Mouse (Mus musculus) bone marrow macrophage, adult 2 months (primary cell): ENCODE data around the gene Inppl1.

Experiments
- CTCF ChIP-seq: IDR thresholded peaks from 2 replicates; pipeline ENCODE4 v1.5.1; 2012; ENCODE audit warnings: low read depth, mild to moderate bottlenecking, low read length, moderate library complexity
- POLR2A ChIP-seq: IDR thresholded peaks from 2 replicates; pipeline ENCODE4 v1.6.1; 2012; ENCODE audit warnings: mild to moderate bottlenecking, low read depth, low read length, borderline replicate concordance

DNA sequence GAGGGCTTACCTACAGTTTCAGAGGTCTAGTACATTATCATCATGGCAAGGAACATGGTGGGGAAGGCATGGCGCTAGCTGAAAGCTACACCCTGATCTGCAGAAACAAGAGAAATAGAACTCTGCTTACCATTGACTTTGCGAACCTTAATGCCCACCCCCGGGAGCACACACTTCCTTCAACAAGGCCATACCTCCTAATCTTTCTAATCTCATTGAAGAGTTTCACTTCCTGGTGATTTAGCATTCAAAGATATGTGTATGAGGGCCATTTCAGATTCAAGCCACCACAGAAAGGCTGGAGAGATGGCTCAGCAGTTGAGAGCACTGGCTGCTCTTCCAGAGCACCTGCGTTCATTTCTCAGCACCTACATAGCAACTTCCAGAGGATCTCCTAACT lies 19.1 kb upstream of the Inppl1 start, which contains the start of gene Folr2:
- TF ChIP-seq POLR2A = no peak
- TF ChIP-seq CTCF = no peak
